Mouse (Mus musculus): ENCODE measurements at regions not wholly inside any gene's neighbourhood (a gene's known extent, or its start where the extent isn't known, plus 50 kb on each side); places are given as distances from the start of the nearest gene placed in this dataset.

DNA sequence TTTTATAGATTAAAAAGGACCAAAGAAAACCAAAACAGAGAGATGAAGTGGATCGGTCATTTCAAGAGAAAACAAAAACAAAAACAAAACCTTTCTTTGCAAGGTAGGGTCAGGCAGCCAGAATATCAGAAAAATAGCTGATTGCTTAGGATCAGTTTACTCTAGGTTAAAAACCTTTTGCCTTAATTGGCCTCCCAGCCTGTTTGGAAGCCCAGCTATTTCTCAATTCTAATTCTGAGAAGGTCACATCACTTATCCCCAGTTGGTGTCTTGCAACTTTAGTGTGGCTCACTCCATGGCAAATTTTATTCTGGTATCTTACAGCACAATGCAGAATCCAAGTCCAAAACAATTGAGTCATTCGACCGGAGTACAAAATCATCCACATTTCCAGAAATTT is 70.0 kb downstream of the 1190002N15Rik start:
- DNase-seq: no peak

DNA sequence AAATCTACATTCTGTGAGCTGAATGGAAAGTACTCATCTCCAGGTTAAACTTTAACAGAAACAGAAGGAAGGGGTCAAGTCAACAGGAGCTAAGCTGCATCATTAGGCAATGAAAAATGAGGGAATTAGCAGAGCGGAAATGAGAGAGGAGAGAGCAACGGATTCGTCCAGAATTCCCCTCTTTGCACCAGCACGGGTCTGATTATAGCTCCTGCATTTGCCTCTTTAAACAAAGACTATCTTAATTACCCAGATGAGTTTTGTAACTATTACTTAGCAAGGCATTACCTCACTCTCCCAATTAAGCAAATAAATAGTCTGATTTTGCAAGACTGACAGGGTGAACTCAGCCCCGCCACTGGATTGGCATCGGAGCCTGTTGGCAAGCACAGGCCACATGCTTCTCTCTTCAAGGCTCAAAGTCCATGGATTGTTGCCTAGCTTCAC is 81.8 kb downstream of the 1190002N15Rik start:
- peak in 1 of 2 experiments; percentile 64 for DNase-seq

DNA sequence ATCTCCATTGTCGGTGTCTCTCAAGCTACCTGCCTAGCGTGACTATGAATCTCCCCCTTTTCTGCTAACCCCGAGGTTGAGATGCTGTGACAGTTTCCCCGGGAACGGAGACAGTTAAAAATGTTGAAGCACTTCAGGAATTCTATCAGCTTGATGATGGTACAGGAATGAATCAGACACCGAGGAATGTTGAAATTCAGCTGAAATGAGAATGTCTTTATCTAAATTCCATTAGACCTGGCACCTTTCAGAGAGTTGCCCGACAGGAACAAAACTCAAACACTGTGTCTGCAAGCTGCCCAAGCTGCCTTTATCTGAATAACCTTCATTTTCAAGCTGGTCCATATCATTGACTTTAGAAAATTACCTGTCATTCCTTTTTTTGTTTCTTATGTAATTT is 82.4 kb downstream of the 1190002N15Rik start:
- no peak for DNase-seq

DNA sequence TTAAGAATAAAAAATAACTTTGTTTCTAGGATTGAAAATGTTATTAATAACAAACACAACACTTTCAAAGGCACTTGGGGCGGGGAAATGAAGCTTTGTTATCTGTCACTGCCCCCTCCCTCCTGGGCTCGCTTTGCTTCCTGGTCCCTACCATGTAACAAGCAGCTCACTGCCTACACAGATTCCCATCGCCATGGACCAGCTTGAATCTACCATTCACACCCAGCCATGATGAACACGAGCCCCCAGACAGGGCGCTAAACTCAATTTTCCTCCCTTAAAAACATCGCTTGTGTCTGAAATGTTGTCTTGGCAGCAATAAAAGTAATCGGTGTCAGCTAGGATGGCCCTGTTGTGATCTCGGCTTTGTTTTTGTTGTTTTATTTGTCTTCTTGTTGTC is 88.0 kb downstream of the 1190002N15Rik start:
- DNase-seq: peak; percentile 17 to 51

DNA sequence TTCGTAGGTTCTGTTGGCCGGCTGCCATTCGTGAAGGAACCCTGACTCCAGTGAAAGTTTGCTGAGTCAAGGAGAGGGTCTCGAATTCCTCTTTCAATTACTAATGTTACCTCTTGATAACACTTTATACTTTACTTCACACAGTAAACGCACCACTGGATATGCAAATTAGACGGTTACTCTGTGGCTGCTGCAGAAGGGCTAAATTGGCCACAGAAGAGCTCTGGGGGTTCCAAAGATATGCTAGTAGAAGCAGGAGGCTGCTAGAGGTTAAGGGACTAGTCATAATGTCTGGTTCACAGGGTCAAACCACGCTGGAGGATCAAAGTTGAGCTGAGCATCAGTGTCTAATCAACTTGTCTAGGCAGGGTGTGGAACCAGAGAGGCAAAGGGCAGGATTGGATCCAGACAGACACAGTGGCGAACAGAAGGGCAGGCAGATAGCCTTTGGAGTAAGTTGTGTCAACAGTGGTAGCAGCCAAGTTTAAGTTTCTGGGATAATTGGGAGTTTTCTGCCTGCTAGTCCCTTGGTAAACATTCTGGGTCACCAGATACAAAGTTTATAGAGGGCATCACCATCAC is 91.6 kb downstream of the 1190002N15Rik start:
- DNase-seq: no peak

DNA sequence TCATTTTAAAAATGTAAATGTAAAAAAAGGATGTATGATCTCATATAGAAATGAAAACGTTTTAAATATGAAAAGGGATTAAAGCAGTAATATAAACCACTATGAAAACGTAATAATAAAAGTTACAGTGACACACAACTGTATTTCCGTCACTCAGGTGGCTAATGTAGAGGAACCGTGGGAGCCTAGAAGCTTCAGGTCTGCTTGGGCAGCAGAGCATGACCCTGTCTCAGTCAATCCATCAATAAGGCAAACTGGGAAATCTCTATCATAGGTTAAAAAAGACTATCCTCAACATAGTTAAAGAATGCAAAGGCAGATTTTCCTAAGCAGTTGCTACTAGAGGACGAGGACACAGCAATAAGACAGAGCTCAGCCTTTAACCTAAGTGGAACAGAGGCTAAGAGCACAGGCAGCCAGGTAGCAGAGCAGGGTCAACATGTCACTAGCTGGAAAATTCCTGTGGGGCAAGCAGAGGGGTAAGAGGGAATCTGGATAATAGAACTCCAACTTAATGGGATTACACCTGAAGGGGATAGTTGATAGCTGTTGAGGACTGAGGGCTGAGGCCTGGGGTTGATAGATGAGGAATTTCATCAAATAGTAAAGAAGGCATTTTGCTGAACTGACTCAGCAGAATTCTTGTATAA is 93.6 kb downstream of the 1190002N15Rik start:
- DNase-seq: no peak

DNA sequence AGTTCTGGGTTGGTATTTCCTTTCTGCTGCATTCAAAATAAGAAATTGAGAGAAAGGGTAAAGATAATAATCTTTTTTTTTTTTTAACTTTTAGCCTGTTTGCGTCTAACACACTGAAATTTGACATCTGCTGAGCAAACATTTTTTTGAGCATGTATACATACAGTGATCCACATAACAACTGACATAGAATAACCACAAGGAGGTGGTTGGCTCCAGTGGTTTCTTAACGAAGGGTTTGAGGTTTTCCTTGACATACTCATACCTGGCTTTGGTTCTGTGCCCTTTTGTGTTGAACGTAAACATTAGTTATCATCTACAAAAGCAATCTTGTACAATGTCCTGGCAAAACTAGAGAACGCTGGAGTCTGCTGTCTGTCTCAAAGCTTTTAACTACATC is 96.5 kb downstream of the 1190002N15Rik start:
- DNase-seq: no peak

DNA sequence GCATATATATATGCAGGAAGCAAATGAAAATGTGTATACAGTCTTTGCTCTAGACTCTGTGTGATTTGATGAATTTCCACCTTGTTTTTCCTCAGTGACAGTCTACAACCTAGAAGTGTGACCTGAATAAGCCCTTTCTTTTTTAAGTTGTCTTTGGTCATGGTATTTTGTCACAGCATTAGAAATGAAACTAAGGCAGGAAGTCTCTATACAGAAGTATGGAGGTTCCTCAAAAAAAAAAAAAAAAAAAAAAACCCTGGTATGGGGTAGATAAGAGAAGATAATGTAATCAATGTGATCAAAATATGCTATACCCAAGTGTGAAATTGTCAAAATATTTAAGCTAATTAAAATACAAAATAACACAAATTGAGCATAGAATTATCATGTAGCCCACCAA is 104.4 kb downstream of the 1190002N15Rik start:
- no peak for DNase-seq

DNA sequence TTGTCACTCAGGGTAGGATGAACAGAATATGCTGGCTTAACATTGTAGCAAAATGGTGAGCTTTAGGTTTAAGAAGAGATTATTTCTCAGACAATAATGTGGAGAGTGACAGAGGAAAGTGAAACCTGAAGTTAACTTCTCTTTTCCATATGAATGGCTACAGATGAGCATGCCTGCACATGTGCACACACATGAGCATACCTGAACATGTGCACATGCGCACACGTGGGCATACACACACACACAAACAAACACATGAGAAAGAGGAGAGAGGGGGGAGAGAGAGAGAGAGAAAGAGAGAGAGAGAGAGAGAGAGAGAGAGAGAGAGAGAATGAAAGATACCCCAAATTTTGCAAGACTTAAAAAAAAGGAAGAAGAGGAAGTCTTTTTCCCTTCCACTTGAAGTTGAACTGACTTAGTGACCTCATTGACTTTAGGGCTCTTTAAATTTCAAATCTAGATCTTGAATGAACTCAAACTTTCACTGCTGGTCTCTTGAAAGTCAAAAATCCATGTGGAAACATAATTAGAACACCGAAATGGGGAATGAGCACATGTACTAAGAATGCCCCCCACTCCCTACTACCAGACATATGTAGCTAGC is 105.6 kb downstream of the 1190002N15Rik start:
- no peak for DNase-seq

DNA sequence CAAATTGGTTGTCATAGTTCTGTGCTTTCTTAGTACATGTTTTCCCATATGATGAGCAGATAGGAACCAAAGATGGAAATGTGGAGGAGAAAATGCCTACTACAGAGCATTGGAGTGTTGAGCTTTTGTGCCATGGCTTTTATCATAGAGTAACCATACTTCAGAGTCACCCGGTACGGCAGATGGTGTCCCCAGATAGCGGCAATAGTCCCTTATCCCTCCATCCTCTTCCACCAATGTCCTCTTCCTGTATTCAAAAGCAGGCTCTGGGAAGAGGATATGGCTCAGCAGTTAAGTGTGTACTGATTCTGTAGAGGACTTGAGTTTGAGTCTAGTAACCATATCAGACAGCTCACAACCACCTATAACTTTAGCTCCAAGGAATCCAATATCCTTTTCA is 106.3 kb downstream of the 1190002N15Rik start:
- no peak for DNase-seq

DNA sequence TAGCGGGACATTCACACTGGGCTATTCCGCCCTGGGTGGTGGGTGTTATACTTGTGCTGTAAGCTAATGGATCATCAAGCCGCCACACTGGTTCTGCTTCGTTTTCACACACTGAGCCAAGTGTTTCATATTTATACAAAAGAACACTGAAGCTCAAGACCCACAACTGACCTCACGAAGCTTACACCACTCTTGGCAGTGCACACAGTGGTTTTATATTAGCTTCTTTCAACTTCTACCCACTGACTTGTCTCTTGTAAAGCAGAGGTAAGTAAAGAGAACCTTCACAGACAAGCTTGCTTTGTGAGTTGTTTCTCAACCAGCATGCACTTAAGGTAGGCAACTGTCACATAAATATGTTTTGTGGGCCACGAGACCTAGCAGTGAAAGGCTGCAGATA is 106.9 kb downstream of the 1190002N15Rik start:
- no peak for DNase-seq

DNA sequence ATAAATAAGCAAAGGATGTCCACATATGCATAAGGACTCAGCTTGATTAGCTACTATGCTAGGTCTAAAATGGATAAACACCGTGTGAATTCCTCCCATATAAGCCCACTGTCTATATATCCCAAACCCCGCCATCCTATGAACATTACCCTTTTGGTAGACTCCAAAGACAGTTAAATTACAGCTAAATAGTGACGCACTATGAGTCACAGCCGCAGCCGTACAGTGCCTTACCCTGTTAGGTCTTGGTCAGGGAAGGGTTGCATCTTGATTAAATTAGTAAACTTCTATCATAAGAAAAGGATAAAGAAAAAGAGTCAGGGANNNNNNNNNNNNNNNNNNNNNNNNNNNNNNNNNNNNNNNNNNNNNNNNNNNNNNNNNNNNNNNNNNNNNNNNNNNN is 111.1 kb downstream of the 1190002N15Rik start:
- no peak for DNase-seq

DNA sequence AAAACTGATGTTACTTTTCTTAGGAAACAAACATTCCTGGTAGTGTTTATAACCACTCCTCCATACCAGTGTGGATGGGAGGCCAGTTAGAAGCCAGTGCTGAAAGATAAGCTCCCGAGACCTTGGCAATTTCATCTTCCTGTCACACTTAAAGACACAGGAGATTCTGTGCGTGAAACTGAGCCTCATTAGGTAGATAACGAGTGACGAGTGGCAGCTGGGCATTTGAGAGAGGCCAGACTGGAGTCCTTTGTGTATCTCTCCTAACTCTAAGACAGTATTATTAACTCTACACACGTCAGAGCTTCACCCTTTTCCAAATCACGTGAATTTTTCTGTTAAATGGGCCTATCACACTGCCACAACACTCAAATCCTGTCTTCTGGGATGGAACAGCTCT is 112.1 kb downstream of the 1190002N15Rik start:
- no peak for DNase-seq

DNA sequence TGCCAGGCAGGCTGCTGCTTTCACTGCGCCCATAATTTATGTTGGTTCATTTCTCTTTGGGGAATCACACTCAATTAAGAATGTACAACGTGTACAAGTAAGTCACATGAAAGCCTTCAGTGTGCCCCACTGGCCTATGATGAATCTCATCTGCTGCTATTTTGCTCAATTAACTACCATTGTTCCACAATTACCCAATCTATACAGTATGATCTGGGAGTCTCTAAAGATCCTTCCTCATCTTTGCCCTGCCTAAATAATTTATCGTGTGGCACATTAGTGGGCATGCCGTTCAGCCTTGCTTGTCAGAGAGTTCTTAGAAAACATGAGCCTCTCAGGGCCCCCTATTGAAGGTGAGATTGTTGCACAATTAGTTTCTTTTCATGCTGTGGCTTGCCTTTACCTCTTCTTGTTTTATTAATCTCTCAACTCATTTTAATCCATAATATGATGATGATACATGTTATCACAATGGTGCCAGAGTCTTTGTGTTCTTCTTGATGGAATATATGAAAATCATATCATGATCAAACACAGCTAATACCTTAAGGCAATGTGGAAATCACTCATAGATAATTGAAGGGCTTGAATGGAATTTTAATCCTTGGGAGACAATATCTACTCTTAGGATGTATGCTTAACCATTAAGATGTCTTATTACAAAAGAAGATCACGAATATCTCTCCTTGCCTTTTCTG is 113.3 kb downstream of the 1190002N15Rik start:
- no peak for DNase-seq

DNA sequence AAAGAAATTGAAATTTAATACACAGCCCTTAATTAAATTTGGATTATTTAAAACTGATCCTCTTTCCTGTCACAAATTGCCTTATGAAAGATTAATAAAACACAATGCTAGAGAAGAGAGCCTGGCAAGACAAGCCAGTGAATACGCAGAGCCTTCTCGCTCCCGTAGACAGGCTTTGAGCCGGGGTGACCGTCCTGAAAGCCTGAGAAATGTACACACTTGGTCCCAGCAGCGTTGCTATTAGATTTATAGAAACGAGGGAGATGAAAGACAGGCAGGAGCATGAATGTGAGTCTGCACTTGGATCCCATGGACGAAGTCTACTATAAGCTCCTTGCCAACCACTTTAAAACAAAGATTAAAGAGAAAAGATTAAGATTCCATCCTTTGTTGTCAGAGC is 127.3 kb downstream of the 1190002N15Rik start:
- DNase-seq: no peak

DNA sequence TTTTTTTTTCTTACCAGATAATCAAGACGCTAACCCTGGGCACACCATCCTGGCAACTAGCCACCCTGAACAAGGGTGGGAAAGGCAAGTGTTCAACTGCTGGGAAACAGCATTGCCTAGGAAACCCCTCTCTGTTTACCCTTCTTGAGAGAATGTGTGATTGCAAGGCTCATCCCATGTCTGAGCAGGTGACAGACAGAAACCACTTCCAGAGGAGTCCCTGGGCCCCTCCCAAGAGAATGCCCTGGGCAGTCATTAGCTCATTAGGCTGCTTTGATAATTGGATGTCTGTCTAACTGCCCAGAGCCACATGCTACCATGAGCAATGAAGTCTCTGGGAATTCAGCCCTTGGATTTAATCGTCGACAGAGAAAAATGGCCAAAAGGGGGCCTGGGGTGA is 127.8 kb downstream of the 1190002N15Rik start:
- no peak for DNase-seq

DNA sequence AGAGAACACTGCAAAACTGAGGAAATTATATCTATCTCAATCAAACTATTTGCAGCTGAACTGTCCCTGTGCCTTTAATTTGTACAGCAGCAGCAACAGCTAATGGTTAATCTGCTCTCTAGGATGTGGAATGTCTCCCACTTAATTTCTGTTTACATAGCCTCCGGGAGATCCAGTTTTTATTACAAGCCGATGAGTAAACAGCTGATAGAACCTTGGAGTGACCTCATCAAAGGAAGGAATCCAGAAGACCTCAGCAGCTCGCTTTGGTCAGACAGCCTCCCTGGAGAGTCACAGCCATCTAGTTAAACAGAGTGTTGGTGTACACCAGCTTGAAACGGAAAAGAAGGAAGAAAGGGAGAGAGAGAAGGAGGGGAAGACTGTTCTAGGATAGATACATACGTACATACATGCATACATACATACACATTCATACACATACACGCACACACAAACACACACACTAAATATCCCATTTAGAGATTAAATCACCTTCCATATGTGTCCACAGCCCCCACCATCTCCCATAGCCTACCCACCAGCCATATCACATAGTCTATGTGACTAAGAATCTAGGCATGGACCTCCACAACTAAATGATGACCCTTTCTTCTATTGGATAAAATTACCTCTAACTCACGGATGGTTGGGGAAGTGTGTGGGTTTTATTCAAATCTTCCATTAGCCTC is 129.1 kb downstream of the 1190002N15Rik start:
- peak in 1 of 2 experiments; percentile 17 for DNase-seq

DNA sequence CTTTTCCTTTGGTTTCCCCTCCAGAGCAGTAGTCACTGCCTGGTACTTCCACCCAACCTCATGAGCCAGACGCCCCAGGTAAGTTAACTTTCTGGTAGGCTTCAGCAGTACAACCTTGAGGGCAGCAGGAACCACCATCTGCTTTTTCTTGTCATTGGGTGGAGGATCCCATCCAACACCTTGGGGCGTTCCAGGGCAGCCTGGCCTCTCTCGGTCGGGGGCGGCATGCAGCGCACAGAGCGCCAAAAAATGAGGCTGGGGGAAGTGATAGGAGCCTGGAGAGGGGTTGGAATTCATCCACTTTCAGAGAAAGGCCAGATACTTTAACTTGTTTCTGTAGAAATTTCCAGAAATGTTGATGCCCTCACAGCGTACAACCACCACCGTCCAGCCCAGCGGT is 130.2 kb downstream of the 1190002N15Rik start:
- no peak for DNase-seq

DNA sequence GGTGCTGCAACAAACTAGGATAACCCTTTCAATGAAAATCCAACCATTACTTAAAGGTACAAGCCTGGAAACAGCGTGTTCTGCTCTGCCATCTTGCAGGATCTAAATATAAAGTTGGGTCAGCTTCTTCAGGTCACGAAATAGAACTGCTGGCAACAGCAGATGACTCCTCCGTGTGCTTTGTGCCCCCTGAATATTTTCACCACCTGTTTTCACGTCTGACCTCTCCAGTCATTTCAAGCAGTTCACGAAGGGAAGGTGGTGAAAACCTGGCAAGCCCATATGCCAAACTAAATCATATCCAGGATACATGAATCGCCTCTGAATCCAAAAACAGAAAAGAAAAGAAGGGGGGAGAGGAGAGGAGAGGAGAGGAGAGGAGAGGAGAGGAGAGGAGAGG is 133.3 kb downstream of the 1190002N15Rik start:
- no peak for DNase-seq

DNA sequence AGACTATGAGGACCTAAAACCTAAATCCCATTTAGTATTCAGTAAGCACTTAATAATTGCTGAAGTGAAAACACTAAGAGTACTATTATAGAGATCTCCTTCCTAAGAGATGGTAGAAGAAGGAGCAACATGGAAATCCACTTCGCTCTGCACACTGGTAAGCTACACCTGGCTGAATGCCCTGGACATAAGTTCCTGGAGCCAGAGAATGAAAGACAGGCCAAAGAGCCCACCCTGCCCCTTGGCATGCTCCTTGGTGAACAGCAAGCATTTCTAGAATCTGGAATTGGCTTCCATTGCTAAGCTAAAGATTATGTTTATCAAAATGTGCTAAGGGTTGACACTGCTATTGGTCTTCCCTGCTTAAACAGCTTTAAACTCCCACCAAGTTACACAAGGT is 137.3 kb downstream of the 1190002N15Rik start:
- no peak for DNase-seq

DNA sequence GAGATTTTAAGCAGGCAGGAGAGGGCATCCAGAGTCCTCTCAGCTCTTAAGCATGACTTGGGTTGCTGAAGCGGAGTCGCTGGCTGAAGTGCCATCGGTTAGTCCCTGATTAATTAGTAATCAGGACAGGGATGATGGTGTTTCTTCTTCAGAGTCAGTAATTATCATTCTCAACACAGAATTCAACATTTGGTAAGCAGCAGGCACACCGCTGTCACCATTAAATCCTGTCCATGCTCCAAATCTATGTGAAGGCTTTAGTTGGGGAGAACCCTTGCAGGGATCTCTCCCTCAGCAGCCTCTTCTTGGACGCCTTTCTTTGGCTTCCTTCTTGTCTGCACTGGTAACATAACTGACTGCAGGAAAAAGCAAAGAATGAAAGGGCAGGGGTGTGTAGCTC is 142.7 kb downstream of the 1190002N15Rik start:
- no peak for DNase-seq

DNA sequence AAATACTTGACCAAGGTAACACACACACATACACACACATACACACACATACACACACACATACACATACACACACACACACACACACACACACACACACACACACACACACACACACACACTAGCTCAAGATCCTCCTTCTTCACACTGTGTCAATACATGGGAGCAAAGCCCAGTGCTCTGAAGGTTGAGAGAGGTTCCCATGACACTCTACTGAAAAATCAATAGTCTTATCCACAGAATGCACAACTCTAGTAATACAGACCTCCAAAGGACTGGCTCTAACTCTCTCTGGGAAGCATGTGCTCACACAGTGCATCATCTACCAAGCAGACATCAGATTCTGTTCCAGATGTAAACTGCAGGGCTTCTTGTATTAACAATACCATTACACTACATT is 151.7 kb downstream of the 1190002N15Rik start:
- DNase-seq: no peak

DNA sequence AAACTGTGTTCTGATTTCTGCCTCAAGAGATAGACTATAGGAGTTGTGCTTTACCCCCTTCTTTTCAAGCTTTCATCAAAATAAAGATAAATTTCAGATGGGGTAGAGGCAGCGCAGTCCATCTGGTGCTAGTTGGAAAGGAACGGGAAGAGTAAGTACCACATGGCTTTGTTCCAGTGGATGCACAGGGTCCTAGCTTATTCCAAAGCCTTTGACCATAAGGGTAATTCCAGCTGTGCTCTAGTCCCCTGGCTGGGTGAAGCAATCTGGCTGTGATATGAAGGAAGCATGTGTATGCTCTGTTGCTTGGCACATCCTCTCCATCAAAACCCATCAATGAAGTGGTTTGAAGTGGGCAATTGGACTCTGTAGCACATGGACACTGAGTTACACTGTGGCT is 155.6 kb downstream of the 1190002N15Rik start:
- no peak for DNase-seq
